Mouse (Mus musculus): ENCODE results near the gene Fntb. TPM values are rescaled to one million over a fixed set of nuclear protein-coding genes. Genes with fewer than 3 reads are reported as not detected.

Gene Fntb
- polyA plus RNA-seq, 1 experiment from 2014 or later: 18.9 TPM

DNA sequence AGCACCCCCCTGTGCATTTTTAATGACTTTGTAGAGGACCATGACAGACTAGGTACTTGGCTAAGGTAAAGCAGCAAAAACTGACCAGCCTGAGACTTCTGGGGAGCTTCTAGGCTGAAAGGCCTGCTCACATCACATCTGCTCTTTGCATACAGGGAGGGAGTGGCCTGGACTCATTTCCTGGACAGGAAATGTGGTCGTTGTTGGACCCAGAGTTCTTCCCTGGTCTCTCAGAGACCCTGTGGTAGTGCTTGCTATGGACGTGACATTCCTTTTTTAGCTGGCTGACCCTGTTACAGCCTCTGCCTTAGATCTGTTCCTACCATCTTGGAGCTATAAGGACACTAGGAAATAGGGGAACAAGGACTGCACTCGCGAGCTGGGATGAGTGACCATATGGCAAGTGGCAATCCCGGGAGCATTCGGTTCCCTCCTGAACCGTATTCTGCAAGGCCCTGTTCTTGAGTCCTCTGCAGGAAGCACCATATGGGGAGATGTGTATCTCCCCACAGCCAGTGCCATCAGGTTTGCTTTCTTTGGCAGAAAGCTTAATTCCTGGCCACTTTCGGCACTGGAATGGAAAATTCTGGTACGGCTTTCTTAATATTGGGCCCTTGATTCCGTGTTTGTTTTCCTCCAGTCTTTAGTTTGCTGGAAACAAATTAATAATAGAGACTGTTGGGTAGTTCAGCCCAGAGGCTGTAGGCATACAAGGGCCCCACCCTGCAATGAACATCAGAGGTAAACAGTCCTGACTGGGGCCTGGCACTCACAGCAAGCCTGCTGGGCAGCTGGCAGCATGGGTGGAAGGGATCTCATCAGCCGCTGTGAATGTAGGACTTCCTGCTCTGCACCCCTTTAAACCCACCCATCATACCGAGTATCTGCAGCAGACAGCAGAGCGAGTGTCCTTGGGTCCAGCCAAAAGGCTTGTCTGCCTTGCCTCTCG, 166.6 kb downstream of the Fntb start:
- ATAC-seq (peak; percentile 46), DNase-seq (ENCODE audit: low spot score) (peak; percentile 36)
- Histone ChIP-seq H3K4me1 (ENCODE audit: insufficient read depth, low read depth, low read length) (no peaks in the 10 kb centered on the region), H3K9me3 (ENCODE audit: low read length) (no peaks in the 10 kb centered on the region), H3K4me2 (replicated peaks; ENCODE audit: low read depth, low read length) (no peak overlapping the region), H3K9ac (replicated peaks; ENCODE audit: low read depth) (no peak overlapping the region), H3K27ac (ENCODE audit: low read length) (peak overlapping the region; percentile 32; the same call in 1 of the 2 replicates), H3K27me3 (replicated peaks; ENCODE audit: insufficient read depth, low read length) (no peaks in the 10 kb centered on the region), H3K36me3 (ENCODE audit: insufficient read depth, low read length) (peaks cover 22% of the 10 kb centered on the region), H3K4me3 (ENCODE audit: low read depth, low read length) (no peak overlapping the region)
- TF ChIP-seq EP300 (IDR thresholded peaks at IDR 0.05): no peak
- no peak for TF ChIP-seq CTCF (IDR thresholded peaks at IDR 0.05)
- WGBS: 73% methylated on average over 14 of the region's 14 CpGs

DNA sequence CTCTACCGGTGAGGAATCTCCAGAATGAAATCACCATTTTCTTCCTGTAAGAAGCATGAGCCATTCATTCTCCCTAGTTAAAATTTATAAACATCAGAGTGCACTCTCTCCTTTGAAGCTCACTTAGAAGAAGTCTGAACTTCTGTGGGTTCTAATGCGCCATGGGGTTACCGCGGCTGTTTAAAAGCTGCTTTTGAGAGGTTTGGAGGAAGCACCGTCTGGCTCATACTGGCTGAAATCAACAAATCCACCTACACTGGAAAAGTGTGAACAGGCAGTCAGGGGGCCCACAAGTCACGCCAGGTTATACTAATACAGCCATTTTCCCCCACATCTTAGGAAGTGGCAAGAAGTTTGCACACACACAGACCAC, 167.3 kb downstream of the Fntb start:
- Histone ChIP-seq H3K4me3 (ENCODE audit: low read depth, low read length) (no peak overlapping the region), H3K4me1 (ENCODE audit: insufficient read depth, low read depth, low read length) (no peaks in the 10 kb centered on the region), H3K36me3 (ENCODE audit: insufficient read depth, low read length) (peaks cover 24% of the 10 kb centered on the region), H3K27ac (ENCODE audit: low read length) (no peak overlapping the region), H3K27me3 (replicated peaks; ENCODE audit: insufficient read depth, low read length) (no peaks in the 10 kb centered on the region), H3K9me3 (ENCODE audit: low read length) (no peaks in the 10 kb centered on the region), H3K4me2 (replicated peaks; ENCODE audit: low read depth, low read length) (no peak overlapping the region), H3K9ac (replicated peaks; ENCODE audit: low read depth) (no peak overlapping the region)
- ATAC-seq (no peak), DNase-seq (ENCODE audit: low spot score) (no peak)
- TF ChIP-seq EP300 (IDR thresholded peaks at IDR 0.05): no peak
- TF ChIP-seq CTCF (IDR thresholded peaks at IDR 0.05): no peak
- 63% methylated on average over 6 of the region's 6 CpGs for WGBS

DNA sequence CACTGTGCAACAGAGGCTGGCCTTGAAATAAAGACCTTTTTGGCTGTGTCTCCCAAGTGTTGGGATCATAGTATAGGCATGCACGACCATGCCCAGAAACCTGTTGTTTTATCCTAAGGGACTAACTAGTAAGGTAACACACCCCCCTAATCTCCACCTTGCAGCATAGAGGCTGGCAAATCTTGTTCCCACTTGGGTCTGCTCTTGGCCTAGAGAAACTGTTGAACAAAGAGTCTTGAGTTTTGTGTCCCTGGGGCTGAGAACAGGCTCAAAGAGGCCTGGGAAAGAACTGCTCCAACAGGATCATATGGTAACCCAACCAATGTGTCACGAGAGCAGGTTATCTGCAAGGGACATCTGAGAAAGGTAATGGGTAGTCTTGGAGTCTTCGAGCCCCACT, 169.0 kb downstream of the Fntb start:
- no peak overlapping the region for H3K27ac ChIP-seq (ENCODE audit: low read length)
- H3K36me3 ChIP-seq (ENCODE audit: insufficient read depth, low read length): peaks cover 34% of the 10 kb centered on the region; the same call in 1 of the 2 replicates
- H3K4me3 ChIP-seq (ENCODE audit: low read depth, low read length): no peak overlapping the region
- 92% methylated on average over 3 of the region's 3 CpGs for WGBS
- H3K9me3 ChIP-seq (ENCODE audit: low read length): no peaks in the 10 kb centered on the region
- TF ChIP-seq CTCF (IDR thresholded peaks at IDR 0.05): no peak
- no peak for TF ChIP-seq EP300 (IDR thresholded peaks at IDR 0.05)
- H3K4me2 ChIP-seq (replicated peaks; ENCODE audit: low read depth, low read length): no peak overlapping the region
- H3K9ac ChIP-seq (replicated peaks; ENCODE audit: low read depth): no peak overlapping the region
- no peaks in the 10 kb centered on the region for H3K27me3 ChIP-seq (replicated peaks; ENCODE audit: insufficient read depth, low read length)
- no peaks in the 10 kb centered on the region for H3K4me1 ChIP-seq (ENCODE audit: insufficient read depth, low read depth, low read length)
- DNase-seq (ENCODE audit: low spot score): no peak
- ATAC-seq: no peak

DNA sequence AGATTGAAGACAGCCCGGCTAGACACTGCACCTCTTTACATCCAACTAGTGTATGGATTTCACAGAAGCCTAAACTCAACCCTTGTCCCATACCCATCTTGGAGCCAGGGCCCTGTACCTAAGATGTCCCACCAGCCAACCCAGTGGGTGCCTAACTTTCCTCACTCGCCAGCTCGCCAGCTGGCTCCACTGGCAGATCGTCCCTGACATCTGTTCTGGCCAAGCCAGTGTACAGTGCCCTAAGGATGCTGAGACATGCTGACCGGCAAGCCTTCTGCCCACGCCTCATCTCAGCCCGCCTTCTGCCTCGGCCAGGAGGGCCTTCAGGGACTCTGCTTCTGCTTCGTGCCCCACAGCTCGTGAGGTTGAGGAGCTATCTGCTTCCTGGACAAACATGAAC, 170.8 kb downstream of the Fntb start:
- no peaks in the 10 kb centered on the region for H3K27me3 ChIP-seq (replicated peaks; ENCODE audit: insufficient read depth, low read length)
- no peaks in the 10 kb centered on the region for H3K9me3 ChIP-seq (ENCODE audit: low read length)
- H3K9ac ChIP-seq (replicated peaks; ENCODE audit: low read depth): no peak overlapping the region
- no peak overlapping the region for H3K4me3 ChIP-seq (ENCODE audit: low read depth, low read length)
- H3K4me1 ChIP-seq (ENCODE audit: insufficient read depth, low read depth, low read length): no peaks in the 10 kb centered on the region
- no peak for DNase-seq (ENCODE audit: low spot score)
- peaks cover 49% of the 10 kb centered on the region for H3K36me3 ChIP-seq (ENCODE audit: insufficient read depth, low read length)
- H3K4me2 ChIP-seq (replicated peaks; ENCODE audit: low read depth, low read length): no peak overlapping the region
- ATAC-seq: no peak
- no peak overlapping the region for H3K27ac ChIP-seq (ENCODE audit: low read length)
- WGBS: 91% methylated on average over 10 of the region's 10 CpGs
- TF ChIP-seq EP300 (IDR thresholded peaks at IDR 0.05) (no peak), CTCF (IDR thresholded peaks at IDR 0.05) (no peak)

DNA sequence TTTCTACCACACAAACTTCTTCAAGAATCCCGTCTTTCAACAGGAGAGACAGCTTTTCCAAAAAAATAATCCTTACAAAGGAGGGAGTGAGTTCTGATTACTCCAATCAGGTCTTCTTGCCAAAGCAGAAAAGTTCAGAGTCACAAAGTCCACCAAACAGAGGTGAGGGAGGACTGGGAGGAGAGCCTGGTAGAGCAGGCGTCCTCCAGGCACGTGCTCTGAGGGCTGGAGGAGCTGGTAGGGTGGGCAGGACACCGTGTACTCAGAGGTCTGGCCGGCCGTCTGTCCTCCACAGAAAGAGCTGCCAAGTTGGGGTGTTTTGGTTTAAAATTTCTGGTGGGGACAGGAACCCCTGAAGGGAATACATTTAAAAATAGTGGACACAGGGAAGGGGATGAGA, 172.6 kb downstream of the Fntb start:
- DNase-seq (ENCODE audit: low spot score) (no peak), ATAC-seq (no peak)
- no peak overlapping the region for H3K27ac ChIP-seq (ENCODE audit: low read length)
- H3K4me2 ChIP-seq (replicated peaks; ENCODE audit: low read depth, low read length): no peak overlapping the region
- peaks cover 59% of the 10 kb centered on the region for H3K36me3 ChIP-seq (ENCODE audit: insufficient read depth, low read length)
- no peaks in the 10 kb centered on the region for H3K27me3 ChIP-seq (replicated peaks; ENCODE audit: insufficient read depth, low read length)
- H3K9me3 ChIP-seq (ENCODE audit: low read length): no peaks in the 10 kb centered on the region
- no peak overlapping the region for H3K9ac ChIP-seq (replicated peaks; ENCODE audit: low read depth)
- H3K4me3 ChIP-seq (ENCODE audit: low read depth, low read length): no peak overlapping the region
- TF ChIP-seq EP300 (IDR thresholded peaks at IDR 0.05) (no peak), CTCF (IDR thresholded peaks at IDR 0.05) (no peak)
- 93% methylated on average over 6 of the region's 6 CpGs for WGBS
- no peaks in the 10 kb centered on the region for H3K4me1 ChIP-seq (ENCODE audit: insufficient read depth, low read depth, low read length)

DNA sequence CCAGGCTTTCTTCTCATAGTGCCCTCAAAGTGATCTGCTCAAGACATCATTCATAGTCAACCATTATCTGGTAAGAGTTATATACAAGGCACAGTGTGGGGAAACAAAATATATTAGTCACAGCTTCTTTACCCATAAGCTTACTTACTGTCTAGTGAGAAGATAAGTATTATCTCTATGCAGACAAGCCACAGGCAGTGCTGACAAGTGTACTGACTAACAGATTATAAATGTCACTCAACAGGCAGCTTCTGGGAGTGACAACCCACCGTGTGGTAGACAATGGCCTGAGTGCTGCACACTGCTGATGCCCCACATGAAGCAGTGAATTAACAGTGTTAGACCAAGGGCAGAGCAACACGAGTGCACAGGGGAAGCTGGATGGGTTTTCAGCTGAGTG, 176.1 kb downstream of the Fntb start:
- Histone ChIP-seq H3K9ac (replicated peaks; ENCODE audit: low read depth) (no peak overlapping the region), H3K4me2 (replicated peaks; ENCODE audit: low read depth, low read length) (no peak overlapping the region), H3K27me3 (replicated peaks; ENCODE audit: insufficient read depth, low read length) (no peaks in the 10 kb centered on the region), H3K9me3 (ENCODE audit: low read length) (no peaks in the 10 kb centered on the region), H3K36me3 (ENCODE audit: insufficient read depth, low read length) (peaks cover 46% of the 10 kb centered on the region), H3K4me3 (ENCODE audit: low read depth, low read length) (no peak overlapping the region), H3K27ac (ENCODE audit: low read length) (no peak overlapping the region), H3K4me1 (ENCODE audit: insufficient read depth, low read depth, low read length) (no peaks in the 10 kb centered on the region)
- TF ChIP-seq CTCF (IDR thresholded peaks at IDR 0.05) (no peak), EP300 (IDR thresholded peaks at IDR 0.05) (no peak)
- 61% methylated on average over 2 of the region's 2 CpGs for WGBS
- ATAC-seq (no peak), DNase-seq (ENCODE audit: low spot score) (no peak)
